In the genomic region with DNA sequence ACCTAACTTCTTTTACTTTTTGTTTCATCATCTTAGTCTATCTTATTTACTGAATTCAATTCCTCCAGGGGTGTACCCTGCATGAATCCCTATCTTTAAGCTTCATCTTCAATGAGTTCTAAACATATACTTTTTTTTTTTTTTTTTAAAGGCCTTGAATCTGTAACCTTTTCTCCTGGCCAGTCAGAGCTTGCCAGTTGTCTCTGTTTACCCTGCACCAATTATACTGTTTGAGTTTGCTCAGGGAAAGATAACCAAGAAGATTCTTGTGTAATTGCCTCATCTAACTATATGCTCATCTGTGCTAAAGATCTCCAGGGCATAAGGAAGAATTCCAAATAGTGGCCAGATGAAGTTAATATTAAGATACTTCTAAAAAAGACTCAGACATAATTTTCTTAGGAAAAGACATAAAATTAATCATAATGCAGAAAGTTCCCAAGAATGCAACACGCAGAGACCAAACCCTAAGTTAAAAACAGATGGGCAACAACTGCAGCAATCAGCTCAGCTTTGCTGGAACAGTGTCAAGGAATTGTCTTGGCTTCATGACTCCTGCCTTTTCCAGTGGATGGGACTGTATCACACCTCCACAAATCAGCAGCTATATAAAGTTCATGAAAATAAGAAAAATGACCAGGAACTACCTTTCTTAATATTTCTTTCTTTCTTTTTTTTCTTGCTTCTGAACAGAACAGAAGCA, we compare ENCODE assay signal across 26 mouse cellular contexts.
DNase-seq lines count a peak whose midpoint lies in the region; ATAC-seq and TF ChIP-seq lines count a peak whose summit lies in the region.
"Had no signal": no experiment of that assay in that cellular context is flagged by ENCODE, and none has a peak within 500 bp of the region (broad histone marks: within the 10 kb centered on the region; RNA-seq: fewer than 3 reads in every experiment).

No protein-coding gene starts in this region.

- H3K9me3 ChIP-seq in embryonic facial prominence, embryonic 11.5 days (replicated peaks; ENCODE audit: control insufficient read depth, low read length) = no peaks in the 10 kb centered on the region
- H3K9me3 ChIP-seq in embryonic facial prominence, embryonic 10.5 days = no peaks in the 10 kb centered on the region
- H3K9me3 ChIP-seq in liver, embryonic 12.5 days (replicated peaks) = no peaks in the 10 kb centered on the region
- H3K9me3 ChIP-seq in embryonic facial prominence, embryonic 14.5 days (ENCODE audit: control insufficient read depth, low read length) = no peaks in the 10 kb centered on the region
- H3K9me3 ChIP-seq: embryonic facial prominence, embryonic 12.5 days; forebrain, embryonic 12.5 days; forebrain, embryonic 15.5 days; heart, embryonic 10.5 days; heart, embryonic 13.5 days had no signal

- 39% methylated on average over 1 of the region's 1 CpGs for WGBS in embryonic facial prominence, embryonic 11.5 days
- WGBS in embryonic facial prominence, embryonic 10.5 days = 46% methylated on average over 1 of the region's 1 CpGs
- 49% methylated on average over 1 of the region's 1 CpGs for WGBS in liver, adult 2 months
- WGBS in liver, embryonic 12.5 days (ENCODE audit: insufficient replicate concordance) = 55% methylated on average over 1 of the region's 1 CpGs
- 31% methylated on average over 1 of the region's 1 CpGs for WGBS in embryonic facial prominence, embryonic 14.5 days

- no peak for TF ChIP-seq CTCF in liver, adult 2 months (IDR thresholded peaks at IDR 0.05; ENCODE audit: low read depth, low read length)

- no peak overlapping the region for H3K27ac ChIP-seq in embryonic facial prominence, embryonic 11.5 days (replicated peaks; ENCODE audit: low read depth, low read length)
- H3K27ac ChIP-seq in embryonic facial prominence, embryonic 10.5 days (replicated peaks) = no peak overlapping the region
- no peak overlapping the region for H3K27ac ChIP-seq in liver, adult 2 months (replicated peaks; ENCODE audit: insufficient read depth, low read depth, low read length)
- no peak overlapping the region for H3K27ac ChIP-seq in liver, embryonic 12.5 days
- H3K27ac ChIP-seq in embryonic facial prominence, embryonic 14.5 days (replicated peaks; ENCODE audit: low read depth, low read length) = no peak overlapping the region; the same call in 1 of the 2 replicates
- H3K27ac ChIP-seq: embryonic facial prominence, embryonic 12.5 days; forebrain, embryonic 12.5 days; forebrain, embryonic 15.5 days; heart, adult 2 months; heart, embryonic 10.5 days; heart, embryonic 13.5 days; hindbrain, embryonic 14.5 days; hindbrain, postnatal 0 days had no signal

- no peak overlapping the region for H3K9ac ChIP-seq in embryonic facial prominence, embryonic 11.5 days (replicated peaks; ENCODE audit: low read length)
- H3K9ac ChIP-seq in liver, adult 2 months (ENCODE audit: low read depth, low read length) = no peak overlapping the region
- H3K9ac ChIP-seq in liver, embryonic 12.5 days = no peak overlapping the region
- H3K9ac ChIP-seq in embryonic facial prominence, embryonic 14.5 days (ENCODE audit: low read depth, low read length) = no peak overlapping the region
- H3K9ac ChIP-seq: embryonic facial prominence, embryonic 12.5 days; forebrain, embryonic 12.5 days; forebrain, embryonic 15.5 days; heart, embryonic 13.5 days; hindbrain, embryonic 14.5 days had no signal

- H3K4me3 ChIP-seq in embryonic facial prominence, embryonic 11.5 days (ENCODE audit: low read depth, low read length) = no peak overlapping the region
- H3K4me3 ChIP-seq in embryonic facial prominence, embryonic 10.5 days = no peak overlapping the region
- H3K4me3 ChIP-seq in liver, adult 2 months (ENCODE audit: insufficient read depth, low read depth, low read length) = no peak overlapping the region
- H3K4me3 ChIP-seq in liver, embryonic 12.5 days = no peak overlapping the region
- H3K4me3 ChIP-seq in embryonic facial prominence, embryonic 14.5 days (ENCODE audit: low read depth, low read length) = no peak overlapping the region
- H3K4me3 ChIP-seq: embryonic facial prominence, embryonic 12.5 days; erythroblast, embryonic 14.5 days; forebrain, embryonic 12.5 days; forebrain, embryonic 15.5 days; heart, adult 2 months; heart, embryonic 10.5 days; heart, embryonic 13.5 days had no signal

- no peaks in the 10 kb centered on the region for H3K27me3 ChIP-seq in embryonic facial prominence, embryonic 11.5 days (ENCODE audit: control insufficient read depth, insufficient read depth, low read length)
- no peaks in the 10 kb centered on the region for H3K27me3 ChIP-seq in embryonic facial prominence, embryonic 10.5 days (replicated peaks; ENCODE audit: low read depth, poor library complexity, severe bottlenecking)
- no peaks in the 10 kb centered on the region for H3K27me3 ChIP-seq in liver, adult 2 months (ENCODE audit: control insufficient read depth, insufficient read depth, low read length)
- no peaks in the 10 kb centered on the region for H3K27me3 ChIP-seq in liver, embryonic 12.5 days (replicated peaks)
- no peaks in the 10 kb centered on the region for H3K27me3 ChIP-seq in embryonic facial prominence, embryonic 14.5 days (replicated peaks; ENCODE audit: control insufficient read depth, insufficient read depth, low read length)
- H3K27me3 ChIP-seq: embryonic facial prominence, embryonic 12.5 days; forebrain, embryonic 12.5 days; forebrain, embryonic 15.5 days; heart, embryonic 13.5 days had no signal

- no peaks in the 10 kb centered on the region for H3K36me3 ChIP-seq in embryonic facial prominence, embryonic 11.5 days (replicated peaks; ENCODE audit: control insufficient read depth, insufficient read depth, low read depth, low read length)
- no peaks in the 10 kb centered on the region for H3K36me3 ChIP-seq in embryonic facial prominence, embryonic 10.5 days (replicated peaks)
- H3K36me3 ChIP-seq in liver, adult 2 months (ENCODE audit: control insufficient read depth, insufficient read depth, low read length) = no peaks in the 10 kb centered on the region
- H3K36me3 ChIP-seq in liver, embryonic 12.5 days = no peaks in the 10 kb centered on the region
- no peaks in the 10 kb centered on the region for H3K36me3 ChIP-seq in embryonic facial prominence, embryonic 14.5 days (ENCODE audit: control insufficient read depth, insufficient read depth, low read length)
- H3K36me3 ChIP-seq: embryonic facial prominence, embryonic 12.5 days; forebrain, embryonic 12.5 days; forebrain, embryonic 15.5 days; heart, embryonic 10.5 days; heart, embryonic 13.5 days had no signal

- ATAC-seq in embryonic facial prominence, embryonic 11.5 days (replicated peaks; ENCODE audit: insufficient number of reproducible peaks, low FRiP score, low TSS enrichment, low read depth) = no peak
- no peak for ATAC-seq in liver, embryonic 12.5 days
- no peak; the same call in 1 of the 2 replicates for ATAC-seq in embryonic facial prominence, embryonic 14.5 days (ENCODE audit: low read depth)
- ATAC-seq: activated CD4-positive, CD25-positive, alpha-beta regulatory T cell, adult 4 months; forebrain, embryonic 15.5 days; hindbrain, postnatal 0 days had no signal

- H3K4me1 ChIP-seq in embryonic facial prominence, embryonic 11.5 days (ENCODE audit: control insufficient read depth, insufficient read depth, low read length) = no peaks in the 10 kb centered on the region
- peaks cover 6% of the 10 kb centered on the region; the same call in 1 of the 2 replicates for H3K4me1 ChIP-seq in embryonic facial prominence, embryonic 10.5 days
- H3K4me1 ChIP-seq in liver, adult 2 months (ENCODE audit: control insufficient read depth, insufficient read depth, low read length) = no peaks in the 10 kb centered on the region
- no peaks in the 10 kb centered on the region for H3K4me1 ChIP-seq in liver, embryonic 12.5 days
- H3K4me1 ChIP-seq in embryonic facial prominence, embryonic 14.5 days (ENCODE audit: control insufficient read depth, insufficient read depth, low read length) = no peaks in the 10 kb centered on the region
- H3K4me1 ChIP-seq: forebrain, embryonic 12.5 days; forebrain, embryonic 15.5 days; heart, embryonic 10.5 days; heart, embryonic 13.5 days had no signal

- no peak for TF ChIP-seq POLR2A in liver, adult 2 months (IDR thresholded peaks at IDR 0.05; ENCODE audit: extremely low read depth, insufficient read depth, low read length)

- DNase-seq in embryonic facial prominence, embryonic 11.5 days (ENCODE audit: low spot score) = peak; percentile 2
- DNase-seq in embryonic facial prominence, embryonic 10.5 days (ENCODE audit: low spot score) = no peak
- DNase-seq in liver, adult 2 months (ENCODE audit: extremely low read depth, low read depth, low spot score) = peak; percentile 1
- peak; percentile 72 for DNase-seq in embryonic facial prominence, embryonic 14.5 days (ENCODE audit: low spot score)
- DNase-seq in layer of hippocampus, postnatal 36 days = no peak
- DNase-seq: adrenal gland, adult 8-10 months; adrenal gland, postnatal 25 days; cerebellum, adult 11-12 months; cerebellum, adult 8-10 months; cerebellum, postnatal 10 days; cerebellum, postnatal 36 days; embryo, embryonic 11 days; gastrocnemius, postnatal 25 days; heart, adult 2 months; heart, postnatal 14 days; heart, postnatal 4 days had no signal

- H3K79me2 ChIP-seq in liver, adult 2 months (ENCODE audit: control insufficient read depth, insufficient read depth, low read length) = no peaks in the 10 kb centered on the region

- H3K4me2 ChIP-seq in embryonic facial prominence, embryonic 11.5 days (ENCODE audit: low read depth, low read length) = no peak overlapping the region
- no peak overlapping the region for H3K4me2 ChIP-seq in liver, embryonic 12.5 days
- H3K4me2 ChIP-seq in embryonic facial prominence, embryonic 14.5 days (ENCODE audit: low read depth, low read length) = no peak overlapping the region
- H3K4me2 ChIP-seq: embryonic facial prominence, embryonic 12.5 days; forebrain, embryonic 12.5 days; forebrain, embryonic 15.5 days; heart, embryonic 13.5 days; hindbrain, embryonic 14.5 days had no signal

Comparison
In these comparisons a context has a peak if more than half of its experiments do, and no peak if none do; other contexts are left out.
1. DNase-seq: peak in embryonic facial prominence, embryonic 11.5 days (single experiment), liver, adult 2 months (single experiment) and embryonic facial prominence, embryonic 14.5 days (single experiment); none in embryonic facial prominence, embryonic 10.5 days (single experiment) and layer of hippocampus, postnatal 36 days (0 of 2).